Mouse (Mus musculus) adrenal gland, postnatal 10 days (tissue): Measurements from ENCODE around the gene AL607142.1. TPM values are rescaled to one million over a fixed set of nuclear protein-coding genes. Genes with fewer than 3 reads are reported as not detected.

Source experiments
- DNase-seq: peaks from one replicate; pipeline ENCODE4 v3.0.0; 2021; ENCODE audit warnings: mixed read lengths
- long read RNA-seq, 2 experiments: library from polyadenylated mRNA; stranded (forward); transcript quantifications; one replicate each; pipeline ENCODE4 v2.0.0; 2021
- total RNA-seq, 2 experiments: library from RNA; stranded (reverse); gene quantifications; 2 replicates each; pipeline ENCODE4 v1.2.3; 2021

AL607142.1 gene
- not detected for total RNA-seq
- long read RNA-seq, experiment 1: 0 reads
- long read RNA-seq, experiment 2: 0 reads

GRCm38 (mm10) chr4:120064696-120065095, at the start of gene AL607142.1:
Gene AL607142.1 (plus strand): TSS chr4:120064996.
- DNase-seq: no peak

DNA sequence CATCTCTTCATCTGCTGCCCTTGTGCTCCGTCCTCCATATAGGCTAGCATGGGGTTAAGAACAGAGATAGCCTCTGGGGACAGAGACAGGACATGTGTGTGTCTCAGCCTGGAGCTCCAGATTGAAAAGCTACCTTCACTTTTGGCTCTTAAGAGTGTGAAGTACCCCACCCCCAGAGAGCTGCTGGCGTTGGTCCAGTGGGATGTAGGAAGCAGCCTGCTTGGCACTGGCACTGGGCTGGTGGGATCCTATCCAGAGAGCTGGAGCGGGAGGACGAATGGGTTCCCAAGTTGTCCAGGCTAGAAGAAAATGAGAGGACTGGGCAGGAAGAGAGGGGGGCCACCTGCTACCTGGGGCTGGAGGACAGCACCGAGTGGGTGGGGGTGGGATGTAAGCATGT, 46.4 kb upstream of the AL607142.1 start:
- no peak for DNase-seq

- no peak for DNase-seq
Measured at GRCm38 (mm10) chr4:120022392-120022791, 42.4 kb upstream of the AL607142.1 start.

GRCm38 (mm10) chr4:120023221-120023840, 41.5 kb upstream of the AL607142.1 start:
- no peak for DNase-seq

GRCm38 (mm10) chr4:120024071-120024470, 40.7 kb upstream of the AL607142.1 start:
- peak; percentile 55 for DNase-seq

- no peak for DNase-seq
Measured at GRCm38 (mm10) chr4:120027671-120028070, 37.1 kb upstream of the AL607142.1 start.

GRCm38 (mm10) chr4:120029937-120030336, 34.9 kb upstream of the AL607142.1 start:
- no peak for DNase-seq

GRCm38 (mm10) chr4:120032320-120032983, 32.3 kb upstream of the AL607142.1 start:
- DNase-seq: peak; percentile 68

DNA sequence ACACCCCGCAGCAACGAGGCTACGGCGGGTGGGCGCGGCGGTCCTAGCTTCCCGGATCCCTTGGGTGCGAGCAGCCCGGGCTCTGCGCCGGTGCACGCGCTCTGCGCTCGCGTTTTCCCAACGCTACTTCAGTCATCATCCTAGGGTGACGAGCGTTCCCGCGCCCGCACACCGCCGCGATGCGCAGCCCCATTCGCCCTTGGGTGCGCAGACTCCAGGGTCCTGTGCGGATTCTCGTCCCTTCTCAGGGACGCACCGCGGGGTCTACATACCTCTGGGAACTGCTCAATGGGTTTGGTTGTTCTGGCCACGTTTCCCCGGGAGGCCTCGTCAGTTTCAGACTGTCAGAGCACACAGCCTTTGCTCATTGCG, 31.8 kb upstream of the AL607142.1 start:
- DNase-seq: no peak

DNA sequence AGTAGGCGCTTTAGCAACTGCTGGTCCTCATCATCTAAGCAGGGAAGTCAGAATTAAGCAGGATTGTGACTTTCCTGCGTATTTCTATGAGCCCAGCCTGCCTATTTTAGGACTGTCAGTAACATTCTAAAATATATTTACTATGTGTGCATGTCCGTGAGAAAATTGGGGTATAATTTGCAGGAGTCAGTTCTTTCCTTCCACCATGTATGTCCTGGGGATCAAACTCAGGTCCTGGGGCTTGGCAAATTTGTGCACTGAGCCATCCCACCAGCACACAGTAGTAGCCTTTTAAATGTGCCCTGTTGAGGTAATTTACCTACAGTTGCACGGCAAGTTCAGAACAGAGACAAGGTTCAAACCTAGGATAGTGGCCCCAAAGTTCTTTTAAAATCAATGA, 28.5 kb upstream of the AL607142.1 start:
- no peak for DNase-seq

GRCm38 (mm10) chr4:120037007-120037406, 27.8 kb upstream of the AL607142.1 start:
- no peak for DNase-seq

DNA sequence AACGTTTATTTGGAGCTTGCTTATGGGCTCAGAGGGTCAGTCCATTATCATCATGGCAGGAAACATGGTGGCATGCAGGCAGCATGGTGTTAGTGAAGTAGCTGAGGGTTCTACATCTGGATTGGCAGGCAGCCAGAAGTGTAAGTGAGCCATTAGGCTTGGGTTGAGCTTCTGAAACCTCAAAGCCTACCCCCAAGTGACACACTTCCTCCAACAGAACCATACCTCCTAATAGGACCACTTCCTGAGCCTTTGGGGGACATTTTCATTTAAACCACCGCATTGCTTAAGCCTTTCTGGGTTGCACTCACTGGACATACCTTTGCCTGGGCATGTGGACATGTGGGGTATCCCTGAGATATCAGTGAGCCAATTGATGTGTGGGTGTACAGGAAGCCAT, 23.3 kb upstream of the AL607142.1 start:
- no peak for DNase-seq

DNA sequence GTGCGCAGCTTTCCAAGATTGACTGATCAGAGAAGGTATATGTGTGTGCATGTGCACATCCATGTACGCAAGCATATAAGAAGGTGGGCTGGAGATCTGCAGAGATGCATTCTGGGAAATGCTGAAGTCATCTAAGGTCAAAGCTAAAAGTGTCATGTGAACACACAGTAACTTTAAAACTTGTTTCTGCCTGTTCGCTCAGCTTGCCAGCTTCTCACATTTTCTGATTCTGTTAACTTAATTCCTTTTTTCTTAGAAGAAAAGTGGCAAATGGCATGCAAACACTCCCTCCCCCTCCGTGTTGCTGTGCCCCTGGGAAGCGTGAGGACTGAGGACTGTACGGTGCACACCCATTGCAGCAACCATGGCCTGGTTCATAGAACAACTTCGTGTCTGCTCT, 22.3 kb upstream of the AL607142.1 start:
- DNase-seq: no peak

GRCm38 (mm10) chr4:120044612-120045011, 20.2 kb upstream of the AL607142.1 start:
- DNase-seq: no peak

DNA sequence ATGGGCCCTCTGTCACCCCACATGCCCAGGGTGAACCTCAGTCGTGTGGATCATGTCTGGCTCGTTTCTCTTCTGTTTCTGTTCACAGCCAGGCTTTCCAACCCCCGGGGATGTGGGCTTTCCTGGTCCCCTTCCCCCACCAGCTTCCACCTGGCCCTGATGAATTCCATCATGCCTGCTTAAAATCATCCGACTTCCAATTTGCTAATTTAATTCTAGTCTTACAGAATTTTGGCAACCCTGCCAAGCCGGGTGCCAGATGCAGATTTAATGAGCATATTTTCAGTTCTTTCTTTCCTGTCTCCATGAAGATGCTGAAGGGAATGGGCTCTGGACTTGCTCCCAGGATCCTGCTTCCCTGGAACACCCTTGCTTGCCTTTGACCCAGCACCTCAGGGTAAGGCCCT, 19.7 kb upstream of the AL607142.1 start:
- no peak for DNase-seq

DNA sequence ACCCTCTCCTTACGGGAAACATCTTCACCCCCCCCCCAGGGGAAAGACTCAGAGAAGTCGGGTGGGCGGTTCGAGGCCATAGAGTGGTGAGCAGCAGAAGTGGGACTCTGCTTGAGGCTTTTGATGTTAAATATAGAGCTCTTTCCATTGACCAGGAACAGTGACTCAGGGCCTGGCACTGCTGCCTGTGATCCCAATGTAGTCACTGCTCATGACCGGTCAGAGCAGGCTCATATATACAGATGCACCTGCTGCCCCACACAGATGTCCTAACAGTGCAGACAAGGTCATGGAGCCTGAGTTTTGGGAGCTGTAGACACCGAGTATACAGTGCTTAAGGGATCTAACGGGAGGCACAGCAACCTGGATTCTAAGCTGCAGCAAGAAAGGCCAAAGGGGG, 18.9 kb upstream of the AL607142.1 start:
- DNase-seq: no peak

DNA sequence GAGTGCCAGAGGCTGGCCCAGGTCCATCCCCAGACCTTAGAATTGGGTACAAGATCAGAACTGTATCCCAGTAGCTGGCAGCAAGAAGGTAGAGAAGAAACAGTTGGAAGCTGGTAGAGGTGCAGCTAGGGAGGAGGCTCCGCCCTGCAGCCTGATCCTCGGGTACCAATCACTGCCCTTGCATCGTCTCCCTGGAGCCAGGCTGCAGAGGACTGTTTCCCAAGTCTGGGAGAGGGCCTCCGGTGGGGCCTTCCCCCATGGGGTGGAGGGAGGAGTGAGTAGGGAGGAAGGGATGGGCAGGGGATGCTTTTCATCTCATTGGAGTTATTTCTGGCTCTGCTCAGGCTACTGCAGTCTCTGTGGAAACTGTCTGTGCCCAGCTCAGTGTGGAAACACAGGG, 17.7 kb upstream of the AL607142.1 start:
- no peak for DNase-seq

DNA sequence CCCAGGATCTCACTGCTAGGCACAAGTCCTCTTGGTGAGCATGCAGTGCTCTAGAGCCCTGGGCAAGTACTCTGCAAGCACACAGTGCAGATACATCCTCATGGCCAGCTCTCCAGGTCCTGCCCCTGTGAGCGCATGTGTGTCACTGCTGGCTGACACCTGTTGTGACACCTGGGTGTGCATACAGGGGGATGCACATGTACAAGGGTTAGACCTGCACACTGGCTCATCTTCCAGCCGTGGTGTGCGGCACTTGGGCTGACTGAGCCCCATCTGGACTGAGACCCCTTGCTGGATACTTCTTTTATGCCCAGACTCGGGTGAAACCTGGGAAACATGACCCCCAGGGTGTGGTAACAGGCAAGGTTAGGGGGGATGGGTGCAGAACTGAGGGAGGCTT, 16.5 kb upstream of the AL607142.1 start:
- DNase-seq: no peak

GRCm38 (mm10) chr4:120049857-120050256, 14.9 kb upstream of the AL607142.1 start:
- no peak for DNase-seq

- DNase-seq: no peak
Measured at GRCm38 (mm10) chr4:120052481-120052880, 12.3 kb upstream of the AL607142.1 start.

DNA sequence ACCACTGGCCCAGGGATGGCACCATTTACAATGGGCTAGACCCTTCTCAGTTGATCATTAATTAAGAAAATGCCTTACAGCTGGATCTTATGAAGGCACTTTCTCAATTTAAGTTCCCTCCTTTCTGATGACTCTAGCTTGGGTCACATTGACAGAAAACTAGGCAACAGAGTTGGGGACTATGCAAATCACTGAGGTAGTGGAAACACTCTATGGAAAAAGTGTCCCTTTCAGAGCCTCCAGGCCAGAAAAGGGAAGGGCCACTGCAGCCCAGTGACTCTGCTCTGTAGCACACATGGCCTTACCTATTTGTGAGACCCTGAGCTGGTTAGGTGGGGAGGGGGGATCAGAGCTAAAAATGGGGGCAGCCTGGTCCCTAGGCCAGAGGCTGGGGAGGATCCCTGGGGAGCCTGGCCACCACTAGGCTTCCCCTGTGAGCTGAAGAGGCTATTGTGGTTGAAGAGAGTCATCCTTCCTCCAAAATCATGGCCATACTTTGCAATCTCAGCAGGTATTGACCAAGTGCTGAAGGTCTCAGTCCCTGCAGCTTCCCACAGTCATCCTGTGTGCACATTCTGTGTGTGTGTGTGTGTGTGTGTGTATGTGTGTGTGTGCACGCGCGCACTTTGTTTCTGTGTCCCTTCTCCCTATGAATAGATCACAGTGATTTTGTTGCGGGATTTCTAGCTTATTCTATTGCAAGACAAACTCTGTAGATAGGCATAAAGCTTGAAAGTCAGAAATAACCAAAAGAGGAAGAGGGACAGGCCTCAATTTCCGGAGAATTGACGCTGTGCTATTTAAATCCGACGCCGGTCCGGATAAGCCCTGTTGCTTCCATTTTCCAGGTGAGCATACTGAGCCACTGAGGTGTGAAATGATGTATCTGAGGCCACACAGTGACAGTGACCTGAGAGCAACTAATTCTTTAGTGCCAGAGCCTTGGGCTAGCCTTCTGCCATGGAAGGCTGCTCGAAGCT, 11.5 kb upstream of the AL607142.1 start:
- DNase-seq: no peak

DNA sequence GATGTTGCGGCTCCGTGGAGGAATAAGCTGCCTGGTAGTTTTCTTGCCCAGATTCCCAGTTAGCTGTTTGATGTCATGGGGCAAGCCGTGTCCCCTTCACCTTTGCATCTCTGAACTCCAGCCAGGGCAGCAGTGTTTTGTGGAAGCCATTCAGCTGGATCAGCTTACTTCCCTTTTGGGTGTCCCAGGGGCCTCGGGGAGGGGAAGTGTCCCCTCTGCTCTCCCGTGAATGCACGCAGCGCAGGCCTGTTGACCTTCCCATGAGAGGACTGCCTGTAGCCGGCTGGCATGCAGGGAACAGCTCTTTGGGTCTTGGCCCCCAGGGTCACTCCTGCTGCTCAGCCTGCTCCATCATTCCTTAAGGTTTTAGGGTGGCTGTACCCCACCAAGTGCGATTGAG, 10.7 kb upstream of the AL607142.1 start:
- DNase-seq: no peak

- no peak for DNase-seq
Measured at GRCm38 (mm10) chr4:120056451-120056850, 8.3 kb upstream of the AL607142.1 start.
